Mouse (Mus musculus): ENCODE measurements at regions not wholly inside any gene's neighbourhood (a gene's known extent, or its start where the extent isn't known, plus 50 kb on each side); places are given as distances from the start of the nearest gene placed in this dataset.

- DNase-seq = peak in 1 of 2 experiments; percentile 47
Observed at GRCm38 (mm10) chr3:58311104-58311685, 103.3 kb upstream of the Tsc22d2 start.

GRCm38 (mm10) chr3:58312623-58313022, 101.9 kb upstream of the Tsc22d2 start:
- DNase-seq = no peak

GRCm38 (mm10) chr3:58315236-58315635, 99.3 kb upstream of the Tsc22d2 start:
- DNase-seq = no peak

- no peak for DNase-seq
Observed at GRCm38 (mm10) chr3:58317240-58317639, 97.3 kb upstream of the Tsc22d2 start.

- DNase-seq = no peak
Observed at GRCm38 (mm10) chr3:58318756-58319155, 95.8 kb upstream of the Tsc22d2 start.

- no peak for DNase-seq
Observed at GRCm38 (mm10) chr3:58319463-58319862, 95.1 kb upstream of the Tsc22d2 start.

- no peak for DNase-seq
Observed at GRCm38 (mm10) chr3:58320812-58321211, 93.7 kb upstream of the Tsc22d2 start.

GRCm38 (mm10) chr3:58322322-58322721, 92.2 kb upstream of the Tsc22d2 start:
- no peak for DNase-seq

GRCm38 (mm10) chr3:58327721-58328120, 86.8 kb upstream of the Tsc22d2 start:
- no peak for DNase-seq

- DNase-seq = peak; percentile 67 to 75
Observed at GRCm38 (mm10) chr3:58330186-58330585, 84.3 kb upstream of the Tsc22d2 start.

- DNase-seq = no peak
Observed at GRCm38 (mm10) chr3:58333997-58334396, 80.5 kb upstream of the Tsc22d2 start.

- no peak for DNase-seq
Observed at GRCm38 (mm10) chr3:58335277-58335676, 79.2 kb upstream of the Tsc22d2 start.

- DNase-seq = no peak
Observed at GRCm38 (mm10) chr3:58336135-58336534, 78.4 kb upstream of the Tsc22d2 start.

- DNase-seq = no peak
Observed at GRCm38 (mm10) chr3:58336590-58336989, 77.9 kb upstream of the Tsc22d2 start.

GRCm38 (mm10) chr3:58338976-58339375, 75.5 kb upstream of the Tsc22d2 start:
- DNase-seq = peak; percentile 55 to 67

GRCm38 (mm10) chr3:58342096-58342495, 72.4 kb upstream of the Tsc22d2 start:
- no peak for DNase-seq

GRCm38 (mm10) chr3:58362563-58362962, 52.0 kb upstream of the Tsc22d2 start:
- DNase-seq = no peak

GRCm38 (mm10) chr3:58364526-58364925, 50.0 kb upstream of the Tsc22d2 start:
- no peak for DNase-seq
